Mouse (Mus musculus) hindbrain, embryonic 13.5 days (tissue): ENCODE data around the gene Kdm1a. TPM values are rescaled to one million over a fixed set of nuclear protein-coding genes. Genes with fewer than 3 reads are reported as not detected.

Source experiments
- ATAC-seq: fragments of 200-750 bp; cut with Nextera tagmentation; 2 replicates; pipeline ENCODE4 v1.8.0; 2017; ENCODE audit warnings: moderate TSS enrichment; ENCODE audit not compliant: low FRiP score
- H3K27ac ChIP-seq: fragments of 300-500 bp; sonication (generic); 2 replicates; pipeline ENCODE4 v1.5.1; 2015; ENCODE audit warnings: inconsistent platforms, mild to moderate bottlenecking, moderate library complexity
- H3K27me3 ChIP-seq: fragments of 300-500 bp; sonication (generic); 2 replicates; pipeline ENCODE4 v1.6.1; 2015; ENCODE audit warnings: mild to moderate bottlenecking, inconsistent platforms
- H3K36me3 ChIP-seq: fragments of 300-500 bp; sonication (generic); 2 replicates; pipeline ENCODE4 v1.6.1; 2015; ENCODE audit warnings: mild to moderate bottlenecking, inconsistent platforms
- H3K4me1 ChIP-seq: fragments of 300-500 bp; sonication (generic); replicated peaks from 2 replicates; pipeline ENCODE4 v1.6.1; 2015; ENCODE audit warnings: inconsistent platforms
- H3K4me2 ChIP-seq: fragments of 300-500 bp; sonication (generic); 2 replicates; pipeline ENCODE4 v1.6.1; 2015; ENCODE audit warnings: inconsistent platforms, mild to moderate bottlenecking, moderate library complexity
- H3K4me3 ChIP-seq: fragments of 300-500 bp; sonication (generic); 2 replicates; pipeline ENCODE4 v1.5.1; 2015; ENCODE audit warnings: mild to moderate bottlenecking, inconsistent platforms
- H3K9ac ChIP-seq: fragments of 300-500 bp; sonication (generic); 2 replicates; pipeline ENCODE4 v1.6.1; 2015; ENCODE audit warnings: mild to moderate bottlenecking, inconsistent platforms
- H3K9me3 ChIP-seq: fragments of 300-500 bp; sonication (generic); 2 replicates; pipeline ENCODE4 v1.6.1; 2016; ENCODE audit warnings: inconsistent platforms
- WGBS: fragments of 180-500 bp; shearing (Covaris S2); methylation state at CpG from one replicate; pipeline ENCODE4 v1.1.7; 2015; 5-methylcytosine and 5-hydroxymethylcytosine counted together
- microRNA-seq: library from miRNA; unstranded; fragments of <30 nt; microRNA quantifications from one replicate; pipeline ENCODE4, GENCODE M21; 2016
- polyA plus RNA-seq: library from polyadenylated mRNA; unstranded; fragments of >200 nt; fragmentation: Nextera tagmentation; extraction: Ambion mirVana; gene quantifications from 2 replicates; pipeline ENCODE4 v1.2.1, GENCODE M21; 2015

The Kdm1a gene
- polyA plus RNA-seq, 1 experiment from 2014 or later, result 80.8 TPM

DNA sequence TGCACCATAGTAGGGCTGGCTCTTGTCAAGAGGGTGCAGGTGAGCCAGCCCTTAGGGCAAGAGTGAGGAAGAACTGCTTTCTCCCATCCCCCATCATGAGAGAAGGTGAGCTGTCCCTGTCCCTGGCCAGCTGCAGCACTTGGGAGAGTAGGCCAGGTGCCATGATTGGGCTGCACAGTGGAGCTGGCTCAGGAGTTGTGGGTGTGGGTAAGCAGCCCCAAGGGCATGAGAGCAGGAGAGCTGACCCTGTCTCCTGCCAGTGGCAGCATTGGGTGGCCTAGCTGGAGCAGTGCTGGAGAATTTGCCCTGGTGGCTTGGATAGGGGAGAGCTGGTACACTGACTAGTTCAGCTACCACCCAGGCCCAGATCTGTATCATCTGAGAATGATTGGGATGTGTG, 89.6 kb downstream of the Kdm1a start:
- H3K4me2 ChIP-seq, result no peak overlapping the region
- H3K27ac ChIP-seq, result no peak overlapping the region
- peaks cover 8% of the 10 kb centered on the region for H3K4me1 ChIP-seq
- no peaks in the 10 kb centered on the region for H3K9me3 ChIP-seq
- H3K27me3 ChIP-seq, result no peaks in the 10 kb centered on the region
- H3K36me3 ChIP-seq, result no peaks in the 10 kb centered on the region
- no peak overlapping the region for H3K9ac ChIP-seq
- no peak for ATAC-seq
- no peak overlapping the region for H3K4me3 ChIP-seq

DNA sequence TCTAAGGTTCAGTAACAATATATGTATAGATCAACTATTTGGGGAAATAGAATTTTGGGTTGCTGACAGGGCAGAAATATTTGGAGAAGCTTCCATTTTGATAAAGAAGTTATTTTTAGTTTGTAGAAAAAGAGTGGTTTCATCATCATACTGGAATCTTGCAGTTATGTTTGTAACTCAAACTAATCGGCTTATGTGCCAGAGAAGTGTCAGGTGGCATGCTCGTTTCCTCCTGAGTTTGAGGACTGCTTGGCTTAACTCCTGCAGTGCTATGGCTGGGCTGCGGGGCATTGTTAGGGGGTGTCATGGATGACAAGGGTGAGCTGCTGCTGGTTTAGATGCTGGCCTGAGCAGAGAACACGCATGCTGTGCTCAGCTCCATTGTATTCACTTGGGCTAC, 90.8 kb downstream of the Kdm1a start:
- Histone ChIP-seq H3K27me3 (no peaks in the 10 kb centered on the region), H3K4me3 (no peak overlapping the region), H3K9me3 (no peaks in the 10 kb centered on the region), H3K4me1 (peaks cover 8% of the 10 kb centered on the region), H3K36me3 (no peaks in the 10 kb centered on the region), H3K4me2 (no peak overlapping the region), H3K27ac (no peak overlapping the region), H3K9ac (no peak overlapping the region)
- no peak for ATAC-seq
- WGBS, result 60% methylated on average over 4 of the region's 4 CpGs

GRCm38 (mm10) chr4:136509857-136510256, 92.7 kb downstream of the Kdm1a start:
- Histone ChIP-seq H3K4me3 (no peak overlapping the region), H3K27me3 (no peaks in the 10 kb centered on the region), H3K9me3 (no peaks in the 10 kb centered on the region), H3K27ac (no peak overlapping the region), H3K4me1 (peaks cover 8% of the 10 kb centered on the region), H3K36me3 (no peaks in the 10 kb centered on the region), H3K4me2 (no peak overlapping the region), H3K9ac (no peak overlapping the region)
- ATAC-seq, result no peak
- WGBS, result 95% methylated on average over 1 of the region's 1 CpGs

GRCm38 (mm10) chr4:136505426-136506215, 96.9 kb downstream of the Kdm1a start:
- no peaks in the 10 kb centered on the region for H3K27me3 ChIP-seq
- H3K4me2 ChIP-seq, result no peak overlapping the region
- H3K27ac ChIP-seq, result no peak overlapping the region
- H3K4me3 ChIP-seq, result no peak overlapping the region
- H3K9ac ChIP-seq, result no peak overlapping the region
- no peaks in the 10 kb centered on the region for H3K36me3 ChIP-seq
- ATAC-seq, result no peak
- H3K9me3 ChIP-seq, result no peaks in the 10 kb centered on the region
- 53% methylated on average over 2 of the region's 2 CpGs for WGBS
- no peaks in the 10 kb centered on the region; the same call in 1 of the 2 replicates for H3K4me1 ChIP-seq

Small RNA genes within 50 kb of the gene (microRNA-seq; reads per million reads assigned to microRNA genes)
- not detected for gene Gm22180

Other genes with a start within 250 kb of the Kdm1a start
- gene Htr1d, start 179.2 kb downstream of the Kdm1a start, polyA plus RNA-seq, result 0.55 and 1.1 TPM in 2 replicates
- gene 6030445D17Rik, start 140.5 kb downstream of the Kdm1a start, polyA plus RNA-seq, result 0.09 and 0.10 TPM in 2 replicates
- 67.1 and 76.1 TPM in 2 replicates for gene Luzp1, start 133.0 kb downstream of the Kdm1a start, polyA plus RNA-seq
- not detected in 2 replicates for gene Tex46, start 7.7 kb upstream of the Kdm1a start, polyA plus RNA-seq
- gene Lactbl1, start 19.9 kb upstream of the Kdm1a start, polyA plus RNA-seq, result 0.06 TPM in 1 of 2 replicates, not detected in the other
- gene Ephb2, start 233.3 kb upstream of the Kdm1a start, polyA plus RNA-seq, result 14.9 and 16.5 TPM in 2 replicates